Mouse (Mus musculus): ENCODE measurements around the gene Micu2. TPM values are rescaled to one million over a fixed set of nuclear protein-coding genes. Genes with fewer than 3 reads are reported as not detected.

The Micu2 gene
- polyA plus RNA-seq, 1 experiment from 2014 or later: 86.2 TPM

GRCm38 (mm10) chr14:57887171-57887570, 111.9 kb downstream of the Micu2 start:
- no peaks in the 10 kb centered on the region for H3K27me3 ChIP-seq (replicated peaks)
- H3K9ac ChIP-seq: no peak overlapping the region
- no peaks in the 10 kb centered on the region for H3K36me3 ChIP-seq
- WGBS: 58% methylated on average over 8 of the region's 8 CpGs
- H3K4me2 ChIP-seq: peak overlapping the region; percentile 25
- H3K9me3 ChIP-seq: no peaks in the 10 kb centered on the region
- no peak overlapping the region for H3K4me3 ChIP-seq (replicated peaks)
- H3K4me1 ChIP-seq: peaks cover 6% of the 10 kb centered on the region
- ATAC-seq (ENCODE audit: insufficient read depth, low FRiP score, low read depth): no peak
- H3K27ac ChIP-seq: no peak overlapping the region

- no peak overlapping the region for H3K9ac ChIP-seq
- H3K4me3 ChIP-seq (replicated peaks): no peak overlapping the region
- H3K36me3 ChIP-seq: no peaks in the 10 kb centered on the region
- no peak for ATAC-seq (ENCODE audit: insufficient read depth, low FRiP score, low read depth)
- no peaks in the 10 kb centered on the region for H3K27me3 ChIP-seq (replicated peaks)
- no peak overlapping the region for H3K4me2 ChIP-seq
- no peaks in the 10 kb centered on the region for H3K9me3 ChIP-seq
- no peak overlapping the region for H3K27ac ChIP-seq
- WGBS: 74% methylated on average over 2 of the region's 2 CpGs
- peaks cover 10% of the 10 kb centered on the region for H3K4me1 ChIP-seq
Observed at GRCm38 (mm10) chr14:57886032-57886431, 113.0 kb downstream of the Micu2 start.

GRCm38 (mm10) chr14:57883341-57883740, 115.7 kb downstream of the Micu2 start:
- no peaks in the 10 kb centered on the region for H3K9me3 ChIP-seq
- no peak overlapping the region for H3K4me3 ChIP-seq (replicated peaks)
- H3K9ac ChIP-seq: no peak overlapping the region
- no peak overlapping the region for H3K4me2 ChIP-seq
- H3K4me1 ChIP-seq: peaks cover 9% of the 10 kb centered on the region
- no peaks in the 10 kb centered on the region for H3K27me3 ChIP-seq (replicated peaks)
- H3K27ac ChIP-seq: peak overlapping the region; percentile 79
- ATAC-seq (ENCODE audit: insufficient read depth, low FRiP score, low read depth): peak; percentile 41; the same call in 1 of the 2 replicates
- 74% methylated on average over 3 of the region's 3 CpGs for WGBS
- H3K36me3 ChIP-seq: no peaks in the 10 kb centered on the region

GRCm38 (mm10) chr14:57882720-57883119, 116.3 kb downstream of the Micu2 start:
- ATAC-seq (ENCODE audit: insufficient read depth, low FRiP score, low read depth): peak; percentile 47

GRCm38 (mm10) chr14:57881793-57882192, 117.3 kb downstream of the Micu2 start:
- peak overlapping the region; percentile 79 for H3K27ac ChIP-seq
- H3K4me1 ChIP-seq: peaks cover 4% of the 10 kb centered on the region; the same call in 1 of the 2 replicates
- no peak overlapping the region for H3K4me2 ChIP-seq
- no peaks in the 10 kb centered on the region for H3K9me3 ChIP-seq
- ATAC-seq (ENCODE audit: insufficient read depth, low FRiP score, low read depth): peak; percentile 49; the same call in 1 of the 2 replicates
- no peaks in the 10 kb centered on the region for H3K36me3 ChIP-seq
- 53% methylated on average over 4 of the region's 4 CpGs for WGBS
- no peaks in the 10 kb centered on the region for H3K27me3 ChIP-seq (replicated peaks)
- no peak overlapping the region for H3K9ac ChIP-seq
- no peak overlapping the region for H3K4me3 ChIP-seq (replicated peaks)

More at GRCm38 (mm10) chr14:57882720-57883119, 116.3 kb downstream of the Micu2 start:
- H3K27me3 ChIP-seq (replicated peaks): no peaks in the 10 kb centered on the region
- no peaks in the 10 kb centered on the region for H3K9me3 ChIP-seq
- no peaks in the 10 kb centered on the region for H3K36me3 ChIP-seq
- no peak overlapping the region for H3K4me3 ChIP-seq (replicated peaks)
- WGBS: 35% methylated on average over 4 of the region's 4 CpGs
- H3K9ac ChIP-seq: no peak overlapping the region
- peak overlapping the region; percentile 79 for H3K27ac ChIP-seq
- no peak overlapping the region for H3K4me2 ChIP-seq
- peaks cover 4% of the 10 kb centered on the region; the same call in 1 of the 2 replicates for H3K4me1 ChIP-seq

- H3K4me2 ChIP-seq: no peak overlapping the region
- H3K9ac ChIP-seq: no peak overlapping the region
- H3K4me1 ChIP-seq: peaks cover 4% of the 10 kb centered on the region; the same call in 1 of the 2 replicates
- no peaks in the 10 kb centered on the region for H3K36me3 ChIP-seq
- H3K4me3 ChIP-seq (replicated peaks): no peak overlapping the region
- no peak overlapping the region for H3K27ac ChIP-seq
- no peaks in the 10 kb centered on the region for H3K9me3 ChIP-seq
- no peak for ATAC-seq (ENCODE audit: insufficient read depth, low FRiP score, low read depth)
- H3K27me3 ChIP-seq (replicated peaks): no peaks in the 10 kb centered on the region
Observed at GRCm38 (mm10) chr14:57881074-57881473, 118.0 kb downstream of the Micu2 start.

GRCm38 (mm10) chr14:57877921-57878320, 121.1 kb downstream of the Micu2 start:
- WGBS: 92% methylated on average over 9 of the region's 9 CpGs
- no peak overlapping the region for H3K27ac ChIP-seq
- H3K4me3 ChIP-seq (replicated peaks): no peak overlapping the region
- H3K9me3 ChIP-seq: no peaks in the 10 kb centered on the region
- no peak overlapping the region for H3K4me2 ChIP-seq
- H3K9ac ChIP-seq: no peak overlapping the region
- no peak for ATAC-seq (ENCODE audit: insufficient read depth, low FRiP score, low read depth)
- no peaks in the 10 kb centered on the region for H3K36me3 ChIP-seq
- H3K4me1 ChIP-seq: 0 out of 2 replicates have a peak, but pooled peaks cover 4% of the 10 kb centered on the region
- no peaks in the 10 kb centered on the region for H3K27me3 ChIP-seq (replicated peaks)

- Histone ChIP-seq H3K9me3 (no peaks in the 10 kb centered on the region), H3K4me2 (no peak overlapping the region), H3K9ac (no peak overlapping the region), H3K27ac (no peak overlapping the region), H3K4me3 (replicated peaks) (no peak overlapping the region), H3K36me3 (peaks cover 27% of the 10 kb centered on the region; the same call in 1 of the 2 replicates), H3K4me1 (no peaks in the 10 kb centered on the region), H3K27me3 (replicated peaks) (no peaks in the 10 kb centered on the region)
- WGBS: 92% methylated on average over 3 of the region's 3 CpGs
- ATAC-seq (ENCODE audit: insufficient read depth, low FRiP score, low read depth): no peak
Observed at GRCm38 (mm10) chr14:57866676-57867276, 132.3 kb downstream of the Micu2 start.

Other genes with a start within 250 kb of the Micu2 start
- gene Lats2, start 240.9 kb downstream of the Micu2 start, polyA plus RNA-seq (2015; fragmentation: Nextera tagmentation; extraction: Ambion mirVana): 18.0 and 19.1 TPM in 2 replicates
- 22.5 and 30.7 TPM in 2 replicates for gene Sap18, start 201.1 kb downstream of the Micu2 start, polyA plus RNA-seq (2015; fragmentation: Nextera tagmentation; extraction: Ambion mirVana)
- gene Ska3, start 173.1 kb downstream of the Micu2 start, polyA plus RNA-seq (2015; fragmentation: Nextera tagmentation; extraction: Ambion mirVana): 29.3 and 33.5 TPM in 2 replicates
- 171 and 186 TPM in 2 replicates for gene Mrpl57, start 173.0 kb downstream of the Micu2 start, polyA plus RNA-seq (2015; fragmentation: Nextera tagmentation; extraction: Ambion mirVana)
- 58.9 and 71.9 TPM in 2 replicates for gene Zdhhc20, start 109.0 kb downstream of the Micu2 start, polyA plus RNA-seq (2015; fragmentation: Nextera tagmentation; extraction: Ambion mirVana)
- gene Fgf9, start 71.3 kb upstream of the Micu2 start, polyA plus RNA-seq (2015; fragmentation: Nextera tagmentation; extraction: Ambion mirVana): 11.8 and 12.6 TPM in 2 replicates

All from stomach, embryonic 15.5 days (tissue).